Mouse (Mus musculus) fibroblast of lung, adult 2 months (primary cell): ENCODE results near the gene Hoxd13.

Experiments used
- DNase-seq: peaks from one replicate; pipeline ENCODE4 v3.0.0-alpha.2; 2011; ENCODE audit warnings: low read depth

The Hoxd13 gene

GRCm38 (mm10) chr2:74694066-74694465 lies 26.0 kb downstream of the Hoxd13 start:
- DNase-seq: no peak

- no peak for DNase-seq
Observed at GRCm38 (mm10) chr2:74695383-74695782, 27.3 kb downstream of the Hoxd13 start.

- no peak for DNase-seq
Observed at GRCm38 (mm10) chr2:74695813-74696430, 27.8 kb downstream of the Hoxd13 start.

GRCm38 (mm10) chr2:74696442-74697335 lies 28.6 kb downstream of the Hoxd13 start:
- DNase-seq: no peak

GRCm38 (mm10) chr2:74697567-74698121 lies 29.5 kb downstream of the Hoxd13 start, which contains the start of gene Hoxd9:
Gene Hoxd9, plus strand, starts transcription at chr2:74697727.
- no peak for DNase-seq

- DNase-seq: no peak
Observed at GRCm38 (mm10) chr2:74698201-74699052, 30.3 kb downstream of the Hoxd13 start.

- no peak for DNase-seq
Observed at GRCm38 (mm10) chr2:74699053-74699430, 30.9 kb downstream of the Hoxd13 start.

GRCm38 (mm10) chr2:74699664-74700545 lies 31.8 kb downstream of the Hoxd13 start:
- DNase-seq: no peak

GRCm38 (mm10) chr2:74700546-74701112 lies 32.5 kb downstream of the Hoxd13 start:
- DNase-seq: no peak

GRCm38 (mm10) chr2:74701949-74702819 lies 34.1 kb downstream of the Hoxd13 start:
- peak; percentile 10 for DNase-seq

- DNase-seq: no peak
Observed at GRCm38 (mm10) chr2:74702820-74703219, 34.7 kb downstream of the Hoxd13 start.

- no peak for DNase-seq
Observed at GRCm38 (mm10) chr2:74703317-74703716, 35.2 kb downstream of the Hoxd13 start.

GRCm38 (mm10) chr2:74703720-74704392 lies 35.7 kb downstream of the Hoxd13 start:
- no peak for DNase-seq

- no peak for DNase-seq
Observed at GRCm38 (mm10) chr2:74704393-74704998, 36.4 kb downstream of the Hoxd13 start, which contains the start of gene Hoxd8. Gene Hoxd8, plus strand, starts transcription at chr2:74704615.

- DNase-seq: no peak
Observed at GRCm38 (mm10) chr2:74704999-74705466, 36.9 kb downstream of the Hoxd13 start.

- no peak for DNase-seq
Observed at GRCm38 (mm10) chr2:74705467-74706089, 37.5 kb downstream of the Hoxd13 start.

- DNase-seq: no peak
Observed at GRCm38 (mm10) chr2:74706393-74706960, 38.4 kb downstream of the Hoxd13 start.

- DNase-seq: no peak
Observed at GRCm38 (mm10) chr2:74707599-74707998, 39.5 kb downstream of the Hoxd13 start.
